Mouse (Mus musculus) adrenal gland, postnatal 4 days (tissue): ENCODE measurements around the gene Amotl2. TPM values are rescaled to one million over a fixed set of nuclear protein-coding genes. Genes with fewer than 3 reads are reported as not detected.

Experiments
- DNase-seq, 2 experiments: peaks; one replicate each; pipeline ENCODE4 v3.0.0; 2021 to 2022; ENCODE audit warnings: low spot score in 2 of 2, mixed read lengths in 2 of 2
- long read RNA-seq, 2 experiments: library from polyadenylated mRNA; stranded (forward); transcript quantifications; one replicate each; pipeline ENCODE4 v2.0.0; 2021
- total RNA-seq, 2 experiments: library from RNA; stranded (reverse); gene quantifications; 2 replicates each; pipeline ENCODE4 v1.2.3; 2021

Amotl2 gene
- total RNA-seq: 10 to 100 TPM; 80.9 to 94.5 TPM
- long read RNA-seq, experiment 1, full-length matches to known transcripts: 21 of 38 reads
- long read RNA-seq, experiment 1, partial matches to known transcripts: 6 of 38 reads
- long read RNA-seq, experiment 1, other reads (novel, unspliced or antisense): 11 of 38 reads
- long read RNA-seq, experiment 2, full-length matches to known transcripts: 51 of 84 reads
- long read RNA-seq, experiment 2, partial matches to known transcripts: 20 of 84 reads
- long read RNA-seq, experiment 2, other reads (novel, unspliced or antisense): 13 of 84 reads

DNA sequence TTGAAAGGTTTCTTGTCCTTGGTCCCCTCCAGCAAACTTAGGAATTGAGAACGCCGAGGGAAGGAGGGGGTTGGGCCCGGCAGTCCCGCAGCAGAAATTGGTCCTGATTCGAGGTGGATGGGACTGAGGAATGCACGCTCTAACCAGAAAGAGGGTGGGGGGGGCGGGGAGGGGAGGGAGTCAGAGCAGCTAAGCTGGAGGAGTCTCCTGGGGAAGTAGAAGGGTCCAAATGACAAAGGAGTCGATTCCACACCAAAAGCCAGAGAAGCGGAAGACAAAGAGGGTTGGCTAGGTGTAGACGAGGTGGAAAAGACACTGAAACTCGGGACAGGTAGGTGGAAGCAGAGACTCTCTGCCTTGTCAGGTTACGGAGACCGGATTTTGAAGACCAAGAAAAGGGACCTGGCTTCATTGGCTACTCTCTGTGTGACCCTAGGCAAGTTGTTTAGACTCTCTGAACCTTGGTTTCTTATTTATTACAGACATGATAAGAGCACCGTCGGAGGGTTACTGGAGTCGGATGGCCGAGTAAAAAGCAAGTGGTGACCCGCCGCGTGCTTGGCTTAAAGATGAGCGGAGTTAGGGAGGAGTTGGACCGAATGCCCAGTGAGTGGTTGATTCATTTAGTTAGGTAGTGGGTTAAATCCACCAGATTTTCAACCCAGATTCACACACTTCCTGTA, at the start of gene Amotl2:
TSS of gene Amotl2 (plus strand) at position 192 of the 683 bp plus-strand sequence.
- no peak for DNase-seq

- no peak for DNase-seq
These were observed 48.4 kb upstream of the Amotl2 start for GRCm38 (mm10) chr9:102668115-102668514.

- DNase-seq: no peak
These were observed 47.6 kb upstream of the Amotl2 start for GRCm38 (mm10) chr9:102668906-102669305.

GRCm38 (mm10) chr9:102673381-102673780, 43.1 kb upstream of the Amotl2 start:
- no peak for DNase-seq

DNA sequence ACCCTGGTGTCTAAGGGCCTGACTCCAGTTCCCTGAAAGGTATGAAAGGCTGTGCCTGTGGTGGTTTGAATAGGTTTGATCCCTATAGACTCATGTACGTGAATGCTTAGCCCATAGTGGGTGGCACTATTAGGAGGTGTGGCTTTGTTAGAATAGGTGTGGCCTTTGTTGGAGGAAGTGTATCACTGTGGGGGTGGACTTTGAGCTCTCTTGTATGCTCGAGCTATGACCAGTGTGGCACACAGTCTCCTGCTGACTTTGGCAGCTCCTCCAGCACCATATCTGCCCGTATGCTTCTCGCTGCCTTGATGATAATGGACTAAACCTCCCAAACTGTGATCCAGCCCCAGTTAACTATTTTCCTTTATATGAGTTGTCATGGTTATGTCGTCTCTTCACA, 40.5 kb upstream of the Amotl2 start:
- DNase-seq: no peak

- DNase-seq: no peak
These were observed 35.0 kb upstream of the Amotl2 start for GRCm38 (mm10) chr9:102681470-102681869.

GRCm38 (mm10) chr9:102687943-102688342, 28.5 kb upstream of the Amotl2 start:
- DNase-seq: no peak

DNA sequence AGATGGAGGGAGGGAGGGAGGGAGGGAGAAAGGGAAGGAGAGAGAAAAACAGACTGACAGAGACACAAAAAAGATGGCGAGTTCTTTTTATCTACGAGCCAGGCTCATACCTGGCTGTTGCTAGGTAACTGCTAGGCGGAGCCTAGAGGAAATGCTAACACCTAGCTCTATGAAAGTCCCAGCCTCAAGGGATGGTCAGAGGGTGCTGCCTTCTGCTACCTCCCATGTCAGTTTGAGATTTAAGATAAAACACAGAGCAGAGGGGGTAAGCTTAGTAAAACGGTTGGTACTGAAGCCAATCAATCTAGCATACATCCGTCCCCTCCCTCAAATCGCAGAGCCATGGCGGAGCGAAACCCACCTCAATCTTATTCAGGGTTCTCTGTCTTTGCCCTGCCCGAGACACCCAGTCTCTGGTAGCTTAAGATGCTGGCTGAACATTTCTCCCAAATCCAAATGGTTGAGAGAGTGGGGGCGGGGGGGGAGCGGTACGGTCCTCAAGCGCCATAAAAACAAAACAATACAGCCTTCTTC, 27.0 kb upstream of the Amotl2 start:
- DNase-seq: no peak

- no peak for DNase-seq
These were observed 26.4 kb upstream of the Amotl2 start for GRCm38 (mm10) chr9:102689940-102690642.

GRCm38 (mm10) chr9:102690891-102691290, 25.6 kb upstream of the Amotl2 start:
- no peak for DNase-seq

- no peak for DNase-seq
These were observed 23.7 kb upstream of the Amotl2 start for GRCm38 (mm10) chr9:102692564-102693475.

- no peak for DNase-seq
These were observed 15.4 kb upstream of the Amotl2 start for GRCm38 (mm10) chr9:102701042-102701441.

DNA sequence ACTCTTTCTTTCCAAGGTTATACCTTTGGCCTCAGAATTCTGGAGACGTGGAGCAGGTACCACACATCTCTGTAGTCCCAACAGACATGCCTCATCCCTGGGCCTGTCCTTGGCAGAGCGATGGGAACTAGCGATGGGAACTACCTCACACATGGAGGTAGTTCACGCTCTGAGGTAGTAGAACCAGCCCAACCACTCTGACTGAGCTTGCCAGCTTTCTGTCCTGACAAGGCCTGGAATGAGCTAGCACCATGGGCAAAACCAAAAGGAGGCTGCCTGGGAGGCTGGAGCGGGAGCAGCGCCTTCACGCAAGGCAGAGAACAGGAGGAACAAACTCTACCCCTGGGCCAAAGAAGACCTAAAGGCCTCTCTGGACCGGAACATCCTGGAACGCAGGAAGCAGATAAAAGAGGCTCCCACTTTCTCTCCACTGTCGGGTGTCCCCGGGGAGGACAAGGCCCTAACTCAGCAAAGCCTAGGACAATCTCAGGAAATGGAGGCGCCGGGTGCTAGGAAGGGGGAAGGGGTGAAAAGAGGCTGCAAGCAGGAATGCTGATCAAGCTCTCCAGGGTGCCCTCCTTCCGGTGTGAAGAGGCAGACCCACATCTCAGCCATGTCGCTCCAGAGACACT, 6.9 kb upstream of the Amotl2 start:
- no peak for DNase-seq

DNA sequence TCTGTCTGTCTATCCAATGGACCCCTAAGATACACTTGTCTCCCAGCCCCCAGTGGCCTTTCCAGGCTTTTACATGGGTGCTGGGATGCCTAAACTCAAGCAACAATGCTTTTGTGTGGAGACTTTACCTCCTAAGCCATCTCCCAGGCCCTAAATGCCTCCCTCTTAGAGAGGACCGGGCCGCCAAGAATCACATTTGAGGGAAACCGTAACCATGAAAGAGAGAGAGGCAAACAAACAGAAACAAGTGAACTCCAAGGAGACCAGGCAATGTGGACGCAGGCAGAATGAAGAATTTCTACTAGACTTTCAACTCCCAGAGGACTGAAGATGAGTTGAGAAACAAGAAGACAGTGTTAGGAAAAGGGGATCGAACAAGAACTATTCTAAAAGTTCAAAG, 6.0 kb upstream of the Amotl2 start:
- DNase-seq: no peak

DNA sequence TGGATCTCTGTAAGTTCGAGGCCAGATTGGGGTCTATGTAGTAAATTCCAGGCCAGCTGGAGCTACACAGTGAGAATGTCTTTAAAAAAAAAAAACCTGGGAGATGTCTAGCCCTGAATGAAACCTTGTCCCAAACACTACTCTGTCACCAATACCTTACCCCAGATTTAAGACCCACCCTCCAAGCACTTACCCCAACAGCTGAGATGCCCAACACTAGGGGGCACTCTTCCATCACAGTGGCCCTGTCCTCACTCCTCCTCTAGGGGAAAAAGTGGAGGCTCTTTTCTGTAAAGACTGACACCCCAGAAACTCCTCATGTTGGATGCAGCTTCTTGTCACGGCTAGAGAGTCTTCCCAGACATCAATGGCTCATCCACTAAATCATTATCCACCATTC, 2.7 kb upstream of the Amotl2 start:
- peak in 1 of 2 experiments; percentile 8 for DNase-seq

GRCm38 (mm10) chr9:102714893-102715505, 1.5 kb upstream of the Amotl2 start:
- DNase-seq: no peak

DNA sequence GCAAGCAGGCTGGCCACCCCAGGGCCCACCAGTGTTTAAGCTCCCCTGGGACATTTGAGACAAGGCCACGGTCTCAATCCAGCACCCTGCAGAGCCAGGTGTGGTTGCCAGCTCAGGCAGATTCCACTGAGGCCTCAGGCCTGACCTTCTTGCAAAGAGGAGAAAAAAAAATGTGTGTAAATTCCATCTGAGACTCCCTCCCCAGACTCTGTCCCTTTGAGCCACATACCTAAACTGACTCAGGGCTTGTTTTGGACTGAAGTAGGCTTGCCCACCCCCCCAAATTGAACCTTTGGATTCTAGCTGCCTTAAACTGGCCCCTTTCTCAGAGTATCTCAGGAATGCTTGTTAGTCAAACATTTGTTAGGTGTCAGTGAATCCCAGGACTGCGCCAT, 969 bp upstream of the Amotl2 start:
- no peak for DNase-seq

DNA sequence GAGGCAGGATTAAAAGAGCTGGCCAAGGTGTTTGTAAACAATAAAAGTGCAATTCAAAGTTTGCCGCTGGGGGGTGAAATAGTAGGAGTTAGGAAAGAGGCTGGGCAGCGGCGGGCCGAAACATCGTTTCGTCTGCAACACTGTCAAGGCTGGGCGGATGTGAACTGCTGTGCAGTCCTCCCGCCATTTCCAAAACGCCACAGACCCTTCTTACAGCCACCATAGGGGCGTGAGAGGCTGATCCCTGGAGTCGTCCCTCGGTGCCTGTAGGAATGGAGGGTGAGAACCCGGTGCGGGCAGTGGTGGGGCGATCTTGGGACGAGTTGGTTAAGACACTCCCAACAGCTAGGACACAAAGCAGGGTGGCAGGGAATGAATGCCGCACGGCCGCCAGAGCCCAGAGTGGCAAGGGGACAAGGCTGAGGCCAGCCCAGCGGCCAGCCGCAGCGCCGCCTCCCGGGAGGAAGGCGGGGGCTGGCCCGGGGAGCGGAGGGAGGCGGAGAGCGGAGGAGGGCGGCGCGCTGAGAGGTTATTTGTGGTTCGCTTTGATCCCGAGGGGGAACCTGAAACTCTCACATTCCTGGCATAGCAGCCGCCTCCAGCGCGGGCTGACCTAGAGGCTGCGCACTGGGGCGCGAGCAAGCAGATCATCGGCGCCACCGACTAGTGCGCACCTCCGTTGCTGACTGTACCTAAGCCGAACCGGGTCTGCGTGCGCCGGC, 853 bp downstream of the Amotl2 start:
- peak; percentile 70 to 85 for DNase-seq
